Mouse (Mus musculus) liver, embryonic 14.5 days (tissue): ENCODE results near the gene Lsamp. TPM values are rescaled to one million over a fixed set of nuclear protein-coding genes. Genes with fewer than 3 reads are reported as not detected.

Experiments
- ATAC-seq: fragments of 200-750 bp; cut with Nextera tagmentation; 2 replicates; pipeline ENCODE4 v1.8.0; 2017; ENCODE audit warnings: moderate number of reproducible peaks, mild to moderate bottlenecking, moderate library complexity; ENCODE audit not compliant: insufficient read depth
- DNase-seq, 3 experiments: peaks; one replicate each; pipeline ENCODE4 v3.0.0-alpha.2; 2012 to 2013; ENCODE audit warnings: low read depth in 3 of 3, low spot score in 3 of 3
- H3K27ac ChIP-seq: fragments of 300-500 bp; sonication (generic); 2 replicates; pipeline ENCODE4 v1.5.1; 2014; ENCODE audit warnings: moderate library complexity, mild to moderate bottlenecking, control low read depth, inconsistent platforms
- H3K27me3 ChIP-seq: fragments of 300-500 bp; sonication (generic); 2 replicates; pipeline ENCODE4 v1.6.1; 2014; ENCODE audit warnings: mild to moderate bottlenecking, low read length, moderate library complexity; ENCODE audit not compliant: control insufficient read depth, insufficient read depth
- H3K36me3 ChIP-seq: fragments of 300-500 bp; sonication (generic); replicated peaks from 2 replicates; pipeline ENCODE4 v1.6.1; 2014; ENCODE audit warnings: low read depth; ENCODE audit not compliant: control insufficient read depth, insufficient read depth
- H3K4me1 ChIP-seq, 2 experiments: fragments of 200-500 bp in 1 of 2; fragments of 300-500 bp in 1 of 2; sonication (generic) in 1 of 2; replicated peaks; 2 replicates each; pipeline ENCODE4 v1.6.1; 2012 to 2014; ENCODE audit warnings: antibody characterized with exemption in 1 of 2, inconsistent platforms in 1 of 2, low read length in 1 of 2; ENCODE audit not compliant: control insufficient read depth in 2 of 2, insufficient read depth in 2 of 2
- H3K4me2 ChIP-seq: fragments of 300-500 bp; sonication (generic); 2 replicates; pipeline ENCODE4 v1.6.1; 2014; ENCODE audit warnings: low read depth, mild to moderate bottlenecking, control low read depth, moderate library complexity
- H3K4me3 ChIP-seq, 2 experiments: fragments of 200-500 bp in 1 of 2; fragments of 300-500 bp in 1 of 2; sonication (generic) in 1 of 2; 2 replicates each; pipeline ENCODE4 v1.5.1; 2012 to 2014; ENCODE audit warnings: low read depth in 2 of 2, low read length in 2 of 2, mild to moderate bottlenecking in 2 of 2, control low read depth in 1 of 2, inconsistent platforms in 1 of 2, moderate library complexity in 1 of 2; ENCODE audit not compliant: insufficient read depth in 1 of 2
- H3K9ac ChIP-seq: fragments of 300-500 bp; sonication (generic); replicated peaks from 2 replicates; pipeline ENCODE4 v1.6.1; 2014; ENCODE audit warnings: mild to moderate bottlenecking, control low read depth, moderate library complexity
- H3K9me3 ChIP-seq: fragments of 300-500 bp; sonication (generic); 2 replicates; pipeline ENCODE4 v1.6.1; 2016; ENCODE audit warnings: low read length, mixed read lengths; ENCODE audit not compliant: control insufficient read depth
- CTCF ChIP-seq: IDR thresholded peaks from 2 replicates; pipeline ENCODE4 v1.5.1; 2016; ENCODE audit warnings: antibody characterized with exemption, low read depth, control low read depth
- EP300 ChIP-seq: IDR thresholded peaks from 2 replicates; pipeline ENCODE4 v1.6.1; 2016; ENCODE audit warnings: antibody characterized with exemption, low read depth
- WGBS: fragments of 180-500 bp; shearing (Covaris S2); extraction: QIAGEN DNeasy Blood & Tissue Kit; methylation state at CpG from one replicate; pipeline ENCODE4 v1.1.7; 2014; ENCODE audit not compliant: insufficient replicate concordance; 5-methylcytosine and 5-hydroxymethylcytosine counted together
- polyA plus RNA-seq, 2 experiments: library from polyadenylated mRNA; depleted of rRNA in 1 of 2; stranded (reverse) in 1 of 2; unstranded in 1 of 2; fragments of >200 nt; fragmentation: Nextera tagmentation in 1 of 2; extraction: Ambion mirVana in 1 of 2; gene quantifications; 2 replicates each; pipeline versions ENCODE4 v1.2.1 to v1.2.3; 2012 to 2014

Lsamp gene
- polyA plus RNA-seq, 2 experiments, result 0.03 to 0.06 TPM

GRCm38 (mm10) chr16:40307666-40308065 lies 323.5 kb downstream of the Lsamp start:
- Histone ChIP-seq H3K36me3 (no peaks in the 10 kb centered on the region), H3K4me3 (no peak overlapping the region), H3K27me3 (no peaks in the 10 kb centered on the region), H3K4me2 (no peak overlapping the region), H3K9me3 (no peaks in the 10 kb centered on the region), H3K27ac (no peak overlapping the region), H3K9ac (no peak overlapping the region), H3K4me1 (no peaks in the 10 kb centered on the region)
- ATAC-seq (no peak), DNase-seq (no peak)
- WGBS, result 39% methylated on average over 2 of the region's 2 CpGs
- TF ChIP-seq EP300 (no peak), CTCF (no peak)

GRCm38 (mm10) chr16:40316199-40316598 lies 332.0 kb downstream of the Lsamp start:
- Histone ChIP-seq H3K9ac (no peak overlapping the region), H3K27ac (no peak overlapping the region), H3K4me3 (no peak overlapping the region), H3K4me1 (no peaks in the 10 kb centered on the region), H3K36me3 (no peaks in the 10 kb centered on the region), H3K4me2 (no peak overlapping the region), H3K9me3 (no peaks in the 10 kb centered on the region), H3K27me3 (no peaks in the 10 kb centered on the region)
- DNase-seq, result no peak
- no peak for ATAC-seq
- TF ChIP-seq CTCF (no peak), EP300 (no peak)
- 70% methylated on average over 2 of the region's 2 CpGs for WGBS

DNA sequence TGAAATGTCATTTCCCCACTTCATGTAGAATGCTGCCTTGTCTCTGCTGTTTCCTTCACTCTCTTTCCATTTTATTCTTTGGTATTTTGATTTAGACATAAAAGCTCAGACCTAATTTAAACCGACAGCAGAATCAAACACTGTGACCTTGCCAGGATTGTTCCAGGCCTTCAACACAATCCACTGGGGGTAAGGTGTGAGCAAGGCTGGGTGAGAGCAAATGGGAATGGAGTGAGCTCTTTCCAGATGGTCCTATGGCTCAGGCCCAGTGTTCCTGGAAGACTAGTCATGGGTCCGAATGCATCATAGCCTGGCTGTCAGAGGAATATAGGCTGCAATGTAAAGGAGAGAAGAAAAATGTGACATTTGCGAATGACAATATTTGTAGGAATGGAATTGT lies 340.6 kb downstream of the Lsamp start:
- TF ChIP-seq CTCF, result no peak
- no peak for TF ChIP-seq EP300
- ATAC-seq (no peak), DNase-seq (no peak)
- H3K36me3 ChIP-seq, result no peaks in the 10 kb centered on the region
- WGBS, result 66% methylated on average over 3 of the region's 3 CpGs
- no peaks in the 10 kb centered on the region for H3K9me3 ChIP-seq
- H3K4me2 ChIP-seq, result no peak overlapping the region
- no peaks in the 10 kb centered on the region for H3K4me1 ChIP-seq
- H3K4me3 ChIP-seq, result no peak overlapping the region
- H3K9ac ChIP-seq, result no peak overlapping the region
- no peak overlapping the region for H3K27ac ChIP-seq
- H3K27me3 ChIP-seq, result no peaks in the 10 kb centered on the region

- Histone ChIP-seq H3K4me2 (no peak overlapping the region), H3K36me3 (no peaks in the 10 kb centered on the region), H3K9me3 (no peaks in the 10 kb centered on the region), H3K27me3 (no peaks in the 10 kb centered on the region), H3K4me1 (no peaks in the 10 kb centered on the region), H3K27ac (no peak overlapping the region), H3K9ac (no peak overlapping the region), H3K4me3 (no peak overlapping the region)
- no peak for TF ChIP-seq CTCF
- TF ChIP-seq EP300, result no peak
- DNase-seq (no peak), ATAC-seq (no peak)
- WGBS, result 53% methylated on average over 7 of the region's 7 CpGs
These were observed 344.2 kb downstream of the Lsamp start for GRCm38 (mm10) chr16:40328249-40328820.

DNA sequence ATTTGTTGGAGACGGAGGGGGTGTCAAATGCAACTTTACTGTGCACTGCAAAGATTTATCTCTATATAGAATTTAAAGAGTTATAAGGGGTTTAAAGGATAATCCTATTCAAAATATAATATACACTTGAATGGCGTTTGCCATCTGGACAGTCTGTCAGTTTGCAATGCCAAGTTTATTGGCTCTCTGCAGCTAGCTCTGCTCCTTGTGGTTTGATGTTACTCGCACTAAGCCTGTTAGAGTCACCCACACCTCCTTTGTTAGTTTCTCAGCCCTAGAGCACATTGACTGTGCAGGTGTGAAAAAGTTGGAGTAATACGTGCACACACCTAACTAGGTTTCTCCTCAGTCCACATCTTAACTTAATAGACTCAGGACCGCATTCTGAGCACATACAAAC lies 385.5 kb downstream of the Lsamp start:
- Histone ChIP-seq H3K4me1 (no peaks in the 10 kb centered on the region), H3K4me2 (no peak overlapping the region), H3K27me3 (no peaks in the 10 kb centered on the region), H3K9ac (no peak overlapping the region), H3K27ac (no peak overlapping the region), H3K4me3 (no peak overlapping the region), H3K36me3 (no peaks in the 10 kb centered on the region), H3K9me3 (no peaks in the 10 kb centered on the region)
- ATAC-seq (no peak), DNase-seq (no peak)
- WGBS, result 68% methylated on average over 5 of the region's 5 CpGs
- TF ChIP-seq EP300, result no peak
- no peak for TF ChIP-seq CTCF
